Mouse (Mus musculus) lung, postnatal 0 days (tissue): ENCODE data around the gene Inip. TPM values are rescaled to one million over a fixed set of nuclear protein-coding genes. Genes with fewer than 3 reads are reported as not detected.

Experiments used
- ATAC-seq: fragments of 200-750 bp; cut with Nextera tagmentation; 2 replicates; pipeline ENCODE4 v1.8.0; 2017; ENCODE audit warnings: moderate library complexity
- DNase-seq: peaks from one replicate; pipeline ENCODE4 v3.0.0-alpha.2; 2016; ENCODE audit warnings: low spot score
- H3K27ac ChIP-seq: fragments of 300-500 bp; sonication (generic); 2 replicates; pipeline ENCODE4 v1.5.1; 2014; ENCODE audit warnings: antibody characterized with exemption, mild to moderate bottlenecking, low read length, mixed read lengths
- H3K27me3 ChIP-seq: fragments of 300-500 bp; sonication (generic); replicated peaks from 2 replicates; pipeline ENCODE4 v1.6.1; 2014; ENCODE audit warnings: low read length, mixed read lengths; ENCODE audit not compliant: insufficient read depth
- H3K36me3 ChIP-seq: fragments of 300-500 bp; sonication (generic); 2 replicates; pipeline ENCODE4 v1.6.1; 2014; ENCODE audit warnings: low read length, mixed read lengths; ENCODE audit not compliant: insufficient read depth
- H3K4me1 ChIP-seq: fragments of 300-500 bp; sonication (generic); 2 replicates; pipeline ENCODE4 v1.6.1; 2014; ENCODE audit warnings: antibody characterized with exemption, low read depth, low read length, mixed read lengths; ENCODE audit not compliant: insufficient read depth
- H3K4me2 ChIP-seq: fragments of 300-500 bp; sonication (generic); replicated peaks from 2 replicates; pipeline ENCODE4 v1.6.1; 2014; ENCODE audit warnings: low read depth, mild to moderate bottlenecking, low read length, moderate library complexity, mixed read lengths
- H3K4me3 ChIP-seq: fragments of 300-500 bp; sonication (generic); 2 replicates; pipeline ENCODE4 v1.5.1; 2014; ENCODE audit warnings: low read depth, low read length
- H3K9ac ChIP-seq: fragments of 300-500 bp; sonication (generic); replicated peaks from 2 replicates; pipeline ENCODE4 v1.6.1; 2014; ENCODE audit warnings: low read depth, mild to moderate bottlenecking
- H3K9me3 ChIP-seq: fragments of 300-500 bp; sonication (generic); 2 replicates; pipeline ENCODE4 v1.6.1; 2016; ENCODE audit warnings: low read length, mixed read lengths
- CTCF ChIP-seq: IDR thresholded peaks from 2 replicates; pipeline ENCODE4 v1.5.1; 2016; ENCODE audit warnings: antibody characterized with exemption, mild to moderate bottlenecking
- EP300 ChIP-seq: IDR thresholded peaks from 2 replicates; pipeline ENCODE4 v1.6.1; 2016; ENCODE audit warnings: antibody characterized with exemption, mild to moderate bottlenecking, control low read depth
- WGBS: fragments of 180-500 bp; shearing (Covaris S2); extraction: QIAGEN DNeasy Blood & Tissue Kit; methylation state at CpG from one replicate; pipeline ENCODE4 v1.1.7; 2014; 5-methylcytosine and 5-hydroxymethylcytosine counted together
- polyA plus RNA-seq: library from polyadenylated mRNA; unstranded; fragments of >200 nt; fragmentation: Nextera tagmentation; extraction: Ambion mirVana; gene quantifications from 2 replicates; pipeline ENCODE4 v1.2.1, GENCODE M21; 2015

The Inip gene
- polyA plus RNA-seq, 1 experiment from 2014 or later = 26.8 TPM

GRCm38 (mm10) chr4:59786661-59787060, 14.7 kb downstream of the Inip start:
- Histone ChIP-seq H3K27ac (no peak overlapping the region), H3K9ac (no peak overlapping the region), H3K9me3 (no peaks in the 10 kb centered on the region), H3K36me3 (no peaks in the 10 kb centered on the region), H3K4me3 (no peak overlapping the region), H3K4me2 (no peak overlapping the region), H3K4me1 (peaks cover 4% of the 10 kb centered on the region; the same call in 1 of the 2 replicates), H3K27me3 (no peaks in the 10 kb centered on the region)
- TF ChIP-seq EP300 = no peak
- peak; percentile 98 for TF ChIP-seq CTCF
- ATAC-seq (peak; percentile 34; the same call in 1 of the 2 replicates), DNase-seq (peak; percentile 67)
- WGBS = 0% methylated on average over 7 of the region's 7 CpGs

- H3K36me3 ChIP-seq = no peaks in the 10 kb centered on the region
- no peak for TF ChIP-seq CTCF
- no peak for TF ChIP-seq EP300
- no peak overlapping the region for H3K4me3 ChIP-seq
- no peak overlapping the region for H3K27ac ChIP-seq
- WGBS = 22% methylated on average over 2 of the region's 2 CpGs
- ATAC-seq (no peak), DNase-seq (no peak)
- no peak overlapping the region for H3K9ac ChIP-seq
- H3K9me3 ChIP-seq = no peaks in the 10 kb centered on the region
- H3K4me2 ChIP-seq = no peak overlapping the region
- peaks cover 4% of the 10 kb centered on the region; the same call in 1 of the 2 replicates for H3K4me1 ChIP-seq
- H3K27me3 ChIP-seq = no peaks in the 10 kb centered on the region
Measured at GRCm38 (mm10) chr4:59785412-59785811, 16.0 kb downstream of the Inip start.

- Histone ChIP-seq H3K4me3 (peak overlapping the region; percentile 82), H3K9me3 (no peaks in the 10 kb centered on the region), H3K4me2 (peak overlapping the region; percentile 71), H3K9ac (peak overlapping the region; percentile 62), H3K4me1 (peaks cover 4% of the 10 kb centered on the region; the same call in 1 of the 2 replicates), H3K27ac (peak overlapping the region; percentile 34; the same call in 1 of the 2 replicates), H3K36me3 (no peaks in the 10 kb centered on the region), H3K27me3 (no peaks in the 10 kb centered on the region)
- 0 out of 2 replicates have a peak, but pooled peaks have one; percentile 16 for TF ChIP-seq CTCF
- peak; percentile 45; the same call in 1 of the 2 replicates for TF ChIP-seq EP300
- ATAC-seq (peak; percentile 95), DNase-seq (peak; percentile 99)
- WGBS = under 1% methylated on average over 36 of the region's 36 CpGs
Measured at GRCm38 (mm10) chr4:59783685-59784279, 17.6 kb downstream of the Inip start.

GRCm38 (mm10) chr4:59782853-59783684, 18.3 kb downstream of the Inip start:
- Histone ChIP-seq H3K36me3 (no peaks in the 10 kb centered on the region), H3K4me3 (peak overlapping the region; percentile 82), H3K9me3 (no peaks in the 10 kb centered on the region), H3K4me1 (peaks cover 4% of the 10 kb centered on the region; the same call in 1 of the 2 replicates), H3K4me2 (peak overlapping the region; percentile 71), H3K27ac (peak overlapping the region; percentile 34; the same call in 1 of the 2 replicates), H3K9ac (peak overlapping the region; percentile 62), H3K27me3 (no peaks in the 10 kb centered on the region)
- TF ChIP-seq EP300 (no peak), CTCF (no peak)
- peak; percentile 54 for DNase-seq
- WGBS = 2% methylated on average over 43 of the region's 47 CpGs
- peak; percentile 36 for ATAC-seq

GRCm38 (mm10) chr4:59780568-59780967, 20.8 kb downstream of the Inip start:
- Histone ChIP-seq H3K27me3 (no peaks in the 10 kb centered on the region), H3K4me2 (no peak overlapping the region), H3K4me1 (peaks cover 4% of the 10 kb centered on the region; the same call in 1 of the 2 replicates), H3K27ac (no peak overlapping the region), H3K36me3 (no peaks in the 10 kb centered on the region), H3K9me3 (no peaks in the 10 kb centered on the region), H3K9ac (no peak overlapping the region), H3K4me3 (no peak overlapping the region)
- ATAC-seq (no peak), DNase-seq (peak; percentile 69)
- WGBS = 20% methylated on average over 1 of the region's 1 CpGs
- TF ChIP-seq EP300 (no peak), CTCF (peak; percentile 73)

GRCm38 (mm10) chr4:59777828-59778227, 23.6 kb downstream of the Inip start:
- no peak for TF ChIP-seq CTCF
- no peak for TF ChIP-seq EP300
- Histone ChIP-seq H3K27ac (no peak overlapping the region), H3K9me3 (no peaks in the 10 kb centered on the region), H3K4me3 (no peak overlapping the region), H3K36me3 (peaks cover 6% of the 10 kb centered on the region; the same call in 1 of the 2 replicates), H3K4me2 (no peak overlapping the region), H3K9ac (no peak overlapping the region), H3K4me1 (peaks cover 3% of the 10 kb centered on the region; the same call in 1 of the 2 replicates), H3K27me3 (no peaks in the 10 kb centered on the region)
- DNase-seq (no peak), ATAC-seq (no peak)
- 74% methylated on average over 3 of the region's 3 CpGs for WGBS
